Mouse (Mus musculus): ENCODE measurements around the gene C130050O18Rik. TPM values are rescaled to one million over a fixed set of nuclear protein-coding genes. Genes with fewer than 3 reads are reported as not detected.

Gene C130050O18Rik
- total RNA-seq, 2 experiments from 2014 or later, result 0.32 to 0.61 TPM

DNA sequence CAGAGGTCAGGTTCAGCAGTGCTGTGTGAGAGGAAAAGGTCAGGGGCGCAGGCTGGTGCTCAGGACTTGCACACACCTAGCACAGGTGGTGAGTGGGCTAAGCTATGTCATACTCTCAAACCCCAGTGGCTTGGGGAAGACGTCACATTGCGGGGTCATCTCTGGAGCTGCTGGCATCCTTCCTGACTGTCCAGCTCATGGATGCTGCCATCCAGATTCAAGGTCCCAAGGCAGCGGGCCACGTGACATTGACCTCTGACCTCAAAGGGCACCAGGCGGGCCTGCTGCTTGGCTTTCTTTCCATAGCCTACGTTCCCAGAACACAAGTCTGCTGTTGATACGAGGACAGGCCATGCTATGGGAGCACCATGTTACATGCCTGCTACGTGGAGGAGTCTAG, 21.9 kb downstream of the C130050O18Rik start:
- DNase-seq, result no peak

DNA sequence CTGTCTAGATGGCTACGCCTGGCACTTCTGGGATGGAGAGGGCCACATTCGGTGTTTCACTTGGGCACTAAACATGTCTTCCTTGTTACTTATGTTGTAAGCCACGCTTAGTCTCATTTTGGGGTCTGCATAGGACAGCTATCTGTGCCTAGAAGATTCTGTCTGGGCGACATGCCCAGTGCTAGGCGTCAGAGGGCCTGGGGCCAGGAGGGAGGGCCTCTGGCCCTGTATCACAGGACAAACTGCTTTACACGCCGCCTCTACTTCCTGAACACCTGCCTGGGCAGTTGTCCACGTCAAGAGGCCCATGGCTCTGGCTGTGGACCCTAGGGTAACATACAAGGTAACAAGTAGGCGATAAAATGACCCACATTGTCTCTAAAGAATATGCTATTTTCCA, 22.9 kb downstream of the C130050O18Rik start:
- DNase-seq, result no peak

DNA sequence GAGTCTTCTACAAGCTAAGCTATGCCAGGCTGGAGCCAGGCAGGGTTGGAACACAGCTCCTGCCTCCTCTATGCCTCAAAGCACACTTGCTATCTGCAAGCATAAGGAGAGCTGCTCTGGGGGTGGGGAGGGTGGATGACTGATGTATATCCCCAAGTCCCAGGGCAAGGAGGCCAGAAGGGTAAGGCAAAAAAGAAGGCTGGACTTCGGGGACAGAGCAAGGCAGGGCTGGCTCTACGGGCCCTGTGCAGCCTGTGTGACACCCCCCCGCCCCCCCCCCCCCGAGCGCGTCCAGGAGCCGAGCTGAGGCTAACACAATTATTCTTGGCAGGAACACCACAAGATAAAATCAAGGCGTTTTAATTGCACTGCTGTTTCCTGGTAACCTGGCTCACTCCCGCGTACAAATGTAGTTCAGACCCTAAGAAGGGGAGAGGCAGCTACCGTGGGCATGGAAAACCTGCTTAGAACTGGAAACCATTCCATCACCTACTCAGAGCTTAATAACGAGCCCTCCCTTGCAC, 24.8 kb downstream of the C130050O18Rik start:
- DNase-seq, result no peak

DNA sequence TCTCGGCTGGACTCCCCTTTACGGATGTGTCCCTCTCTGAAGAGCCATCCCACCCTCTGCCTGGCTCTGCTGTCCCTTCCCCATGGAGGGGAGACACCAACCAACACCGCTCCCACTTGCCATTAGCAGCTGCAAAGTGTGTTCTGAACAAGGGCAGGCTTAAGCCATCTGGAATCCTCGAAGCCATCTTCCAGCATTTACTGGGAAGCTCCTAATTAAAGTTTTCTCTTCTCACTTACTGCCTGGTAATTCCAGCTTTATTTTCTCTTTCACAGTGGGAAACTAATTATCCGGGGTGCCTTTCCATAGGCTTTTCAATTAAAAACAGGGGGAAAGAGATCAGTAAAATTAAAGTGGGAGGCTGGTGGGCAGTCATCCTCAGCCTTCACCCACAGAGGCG, 27.3 kb downstream of the C130050O18Rik start:
- DNase-seq, result no peak

DNA sequence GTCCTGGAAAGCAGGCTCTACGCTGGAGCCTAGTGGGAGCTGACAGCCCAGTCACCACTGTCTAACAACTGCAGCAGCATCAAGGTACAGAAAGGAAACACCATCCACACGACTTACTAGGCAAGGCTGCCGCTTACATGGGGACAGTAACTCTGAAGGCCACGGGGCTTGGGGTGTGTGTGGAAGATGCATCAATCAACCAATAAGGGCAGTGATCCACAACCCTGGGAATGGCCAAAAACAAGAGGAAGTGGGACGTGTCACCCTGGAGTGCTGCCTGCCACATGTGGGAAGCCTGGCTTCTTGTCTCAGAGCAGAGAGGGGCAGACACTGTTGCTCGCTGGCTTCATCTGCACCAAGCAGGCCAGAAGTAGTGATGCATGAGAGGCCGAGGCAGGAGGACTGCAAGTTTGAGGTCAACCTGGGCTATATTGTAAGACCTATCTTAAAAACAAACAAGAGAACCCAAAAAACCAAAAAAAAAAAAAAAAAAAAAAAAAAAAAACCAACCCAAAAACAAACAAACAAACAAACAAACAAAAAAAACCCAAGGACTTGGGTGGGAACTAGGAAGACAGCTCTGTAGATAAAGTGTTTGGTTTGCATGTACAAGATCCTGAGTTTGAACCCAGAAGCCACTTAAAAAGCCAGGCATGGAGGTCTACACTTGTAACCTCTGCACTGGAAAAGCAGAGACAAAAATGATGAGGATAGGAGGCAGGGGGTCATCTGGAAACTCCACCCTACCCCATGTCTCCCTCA, 27.8 kb downstream of the C130050O18Rik start:
- no peak for DNase-seq

DNA sequence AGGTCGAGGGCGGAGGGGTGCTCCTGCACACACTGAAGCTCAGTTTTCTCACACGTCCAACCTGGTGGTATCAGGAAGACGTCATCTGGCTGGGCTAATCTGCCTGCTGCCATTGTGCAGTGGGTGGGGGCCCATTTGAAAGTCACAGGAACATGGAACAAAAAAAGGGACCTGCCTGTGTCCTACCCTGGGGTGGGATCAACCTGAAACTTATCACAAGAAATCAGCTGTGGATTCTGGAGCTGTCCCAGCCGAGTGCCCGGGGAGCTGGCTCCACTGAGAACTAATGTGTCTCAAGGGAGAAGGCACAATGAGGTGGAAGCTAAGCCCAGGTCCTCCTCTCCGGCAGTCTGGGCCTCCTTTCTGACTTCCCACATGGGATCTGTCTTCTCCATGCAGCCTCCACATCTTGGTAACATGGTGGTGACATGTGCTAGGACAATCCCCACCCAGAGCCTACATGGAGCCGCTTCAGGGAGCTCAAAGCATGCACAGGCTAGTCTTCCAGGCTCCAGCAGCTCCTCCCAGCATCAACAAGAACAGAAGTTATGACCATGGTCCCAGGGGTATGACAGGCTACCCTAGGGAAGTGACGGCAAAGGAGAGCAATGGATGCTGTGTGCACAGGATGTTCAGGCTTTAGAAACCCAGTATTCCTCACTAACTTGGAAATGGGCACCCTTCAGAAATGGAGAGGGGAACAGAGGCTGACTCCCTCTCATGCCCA, 28.9 kb downstream of the C130050O18Rik start:
- no peak for DNase-seq

DNA sequence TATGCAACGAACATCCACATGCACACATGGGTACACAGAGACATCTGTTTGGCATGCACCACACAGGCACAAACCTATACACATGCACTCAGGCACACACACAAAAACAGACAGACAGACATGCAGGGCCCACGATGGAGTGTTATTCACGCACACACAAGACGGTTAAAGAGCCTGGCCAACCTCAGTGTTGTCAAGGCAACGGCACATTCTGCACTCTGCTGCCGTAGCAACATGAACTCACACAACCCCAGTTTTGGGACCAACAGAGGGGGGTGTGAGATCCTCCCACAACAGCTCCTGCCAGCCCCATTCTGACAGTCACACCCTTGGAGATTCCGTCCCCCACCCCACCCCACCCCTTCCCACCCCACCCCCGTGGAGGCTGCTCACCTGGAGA, 29.9 kb downstream of the C130050O18Rik start:
- peak; percentile 55 for DNase-seq

DNA sequence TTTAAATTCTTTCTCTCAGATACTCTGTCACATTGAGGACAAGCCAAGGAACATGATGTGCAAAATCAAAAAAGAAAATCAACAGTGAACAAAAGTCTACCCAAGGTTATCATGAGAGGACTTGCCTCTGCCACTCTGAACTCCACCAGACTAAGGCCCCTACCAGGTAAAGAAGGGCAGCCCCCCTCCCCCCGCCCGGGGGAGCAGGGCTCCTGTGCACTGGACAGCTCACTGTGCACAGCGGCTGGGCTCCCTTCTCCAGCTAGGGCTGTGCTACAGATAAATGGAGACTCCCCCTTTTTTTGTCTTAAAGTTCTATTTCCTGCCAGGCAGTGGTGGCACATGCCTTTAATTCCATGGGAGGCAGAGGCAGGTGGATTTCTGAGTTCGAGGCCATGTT, 32.7 kb downstream of the C130050O18Rik start:
- DNase-seq, result no peak

DNA sequence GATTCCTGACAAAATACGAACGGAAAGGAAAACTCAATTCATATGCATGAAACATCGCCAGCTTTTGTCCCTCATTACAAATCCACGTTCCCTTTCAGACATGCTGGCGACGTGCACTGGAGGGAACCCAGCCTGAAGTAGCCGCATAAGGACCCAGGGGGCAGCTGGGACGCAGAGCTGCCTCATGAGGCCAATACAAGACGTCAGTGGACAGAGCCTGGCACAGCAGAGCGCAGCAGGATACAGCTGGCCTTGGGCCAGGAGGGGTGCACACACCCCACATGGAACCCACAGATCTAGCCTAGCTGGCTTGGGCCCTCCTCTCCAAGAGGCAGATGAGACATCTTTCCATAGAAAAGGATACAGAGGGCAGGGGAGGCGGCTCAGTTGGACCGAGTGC, 33.4 kb downstream of the C130050O18Rik start:
- DNase-seq, result no peak

DNA sequence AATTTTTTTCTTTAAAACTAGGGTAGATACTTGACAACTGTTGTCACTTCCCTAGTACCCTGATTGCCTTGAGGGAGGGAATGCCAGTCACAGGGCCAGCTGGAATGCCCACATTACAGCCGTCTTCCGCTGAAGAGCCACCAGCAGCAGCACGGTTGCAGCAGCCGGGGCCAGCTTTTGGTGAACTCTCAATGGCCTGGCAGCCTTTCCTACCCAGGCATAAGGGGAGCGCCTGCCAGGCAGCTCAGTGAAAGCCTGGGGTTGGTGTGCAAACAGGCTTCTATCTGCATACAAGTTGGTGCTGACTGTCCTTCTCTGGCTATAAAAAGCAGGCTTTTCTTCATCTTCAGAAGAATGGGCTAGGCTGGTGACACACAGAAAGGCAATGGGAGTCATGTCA, 35.4 kb downstream of the C130050O18Rik start:
- no peak for DNase-seq

DNA sequence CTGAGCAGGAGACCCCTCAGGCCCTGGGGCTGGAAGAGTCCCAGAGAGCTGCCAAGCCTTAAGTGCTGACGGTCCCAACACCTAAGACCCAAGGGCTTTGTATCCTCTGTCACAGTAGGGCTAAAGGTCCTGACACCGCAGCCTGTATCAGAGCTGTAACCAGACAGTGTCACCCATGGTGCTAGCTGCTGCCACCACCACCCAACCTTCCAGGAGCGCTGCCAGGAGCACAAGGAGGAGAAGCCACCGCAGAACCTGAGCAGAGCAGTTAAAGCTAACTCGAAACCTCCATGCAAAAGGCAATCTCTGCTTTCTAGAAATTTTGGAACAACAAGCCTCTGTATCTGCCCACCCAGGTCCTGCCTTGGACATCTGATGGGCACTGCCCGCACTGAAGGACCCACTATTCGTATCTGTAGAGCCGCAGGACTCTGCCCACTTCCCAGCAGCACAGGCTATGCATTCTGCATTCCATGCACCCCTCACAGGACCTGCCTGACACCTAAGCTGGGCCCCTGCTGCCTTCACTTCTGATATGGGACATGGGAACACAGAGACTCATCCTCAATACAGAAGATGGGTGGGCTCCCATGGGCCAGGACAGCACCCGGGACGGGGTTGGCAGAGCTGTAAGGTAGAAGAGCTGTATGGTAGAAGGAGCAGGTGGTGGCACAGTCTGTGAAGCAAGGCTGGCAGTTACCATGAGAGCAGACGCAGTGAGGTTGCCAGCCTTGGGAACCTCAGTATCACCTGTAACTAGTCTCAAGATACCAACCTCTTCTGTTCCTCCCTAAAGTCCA, 36.0 kb downstream of the C130050O18Rik start:
- DNase-seq, result no peak

DNA sequence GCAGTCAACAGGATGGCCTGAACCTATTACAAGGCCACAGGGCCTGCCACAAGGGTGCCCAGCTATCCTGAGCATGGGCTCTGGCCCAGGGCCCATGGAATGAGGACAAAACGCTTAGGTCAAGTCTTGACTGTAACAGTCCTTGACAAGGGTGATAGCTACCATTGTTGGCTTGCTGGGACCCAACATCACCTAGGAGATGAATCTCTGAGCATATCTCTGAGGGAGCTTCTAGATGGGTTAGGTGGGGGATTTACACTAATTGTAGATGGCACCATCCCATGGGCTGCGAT, 36.6 kb downstream of the C130050O18Rik start:
- no peak for DNase-seq

DNA sequence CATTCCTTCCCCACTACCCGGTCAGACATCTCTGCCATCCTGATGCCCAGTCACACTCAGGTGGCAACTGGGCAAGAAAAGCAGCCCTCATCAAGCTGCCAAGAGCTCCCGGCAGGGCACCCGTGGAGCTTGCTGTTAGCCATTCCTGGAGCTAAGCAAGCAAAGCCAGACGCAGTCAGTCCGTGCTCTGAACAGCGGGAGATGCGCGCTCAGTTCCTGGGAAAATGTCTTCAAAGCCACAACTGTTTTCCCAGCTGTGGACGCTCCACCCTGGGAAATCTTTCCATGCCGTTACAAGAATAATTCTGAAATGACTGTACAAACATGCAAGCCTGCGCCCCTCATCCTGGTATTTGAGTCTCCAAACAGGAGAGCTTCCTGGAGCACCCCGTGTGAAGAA, 37.3 kb downstream of the C130050O18Rik start:
- no peak for DNase-seq

DNA sequence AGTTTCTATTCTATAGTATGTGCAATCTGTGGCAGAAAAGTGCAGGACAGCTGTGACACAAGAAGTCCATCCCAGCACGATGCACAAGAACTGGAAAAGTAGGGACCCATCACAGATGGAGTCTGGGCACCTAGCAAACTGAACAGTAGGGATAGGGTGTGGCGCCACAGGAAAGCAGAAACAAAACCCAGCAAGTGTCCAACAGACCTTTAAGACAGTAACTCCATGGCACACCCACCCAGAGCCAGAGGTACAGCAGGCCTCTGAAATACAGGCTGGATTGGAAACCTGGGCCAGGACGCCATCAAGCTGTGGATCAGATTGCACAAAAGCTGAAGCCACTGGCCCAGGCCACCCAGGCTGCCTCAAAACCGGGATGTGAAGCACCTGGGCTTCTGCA, 37.9 kb downstream of the C130050O18Rik start:
- no peak for DNase-seq

DNA sequence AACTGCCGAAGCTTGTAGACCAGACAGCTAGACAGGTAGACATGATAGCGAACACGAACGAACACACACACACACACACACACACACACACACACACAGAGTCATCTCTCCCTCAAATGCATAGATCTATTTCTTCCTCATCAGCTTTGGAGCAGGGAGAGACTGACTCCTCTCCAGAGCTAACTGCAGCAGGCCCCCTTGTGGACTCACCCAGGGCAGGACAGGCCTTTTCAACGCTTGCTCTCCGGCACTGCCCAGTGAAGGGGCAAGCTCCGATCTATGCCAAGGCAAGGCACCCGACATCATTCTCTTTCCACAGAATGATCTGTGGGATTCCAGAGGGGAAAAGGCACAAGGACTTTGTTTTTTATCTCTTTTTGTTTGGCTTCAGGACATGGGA, 40.2 kb downstream of the C130050O18Rik start:
- DNase-seq, result no peak

DNA sequence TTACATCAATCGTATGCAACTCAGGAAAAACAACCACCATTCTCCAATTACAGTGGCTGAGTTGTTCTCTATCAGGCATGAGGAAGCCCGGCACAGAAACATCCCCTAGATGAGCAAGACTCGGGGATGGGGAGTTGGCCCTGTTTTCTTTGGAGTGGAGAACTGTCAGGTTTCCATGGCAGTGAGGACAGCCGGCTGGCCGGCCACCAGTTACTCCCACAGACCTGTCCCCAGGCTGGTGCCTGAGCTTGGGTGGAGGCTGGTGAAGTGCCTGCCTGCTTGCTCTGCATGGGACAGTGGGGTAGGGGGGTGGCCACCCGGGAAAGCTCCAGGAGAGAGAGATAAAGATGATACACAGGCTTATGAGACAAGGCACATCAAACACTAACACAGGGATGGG, 42.9 kb downstream of the C130050O18Rik start:
- DNase-seq, result no peak

DNA sequence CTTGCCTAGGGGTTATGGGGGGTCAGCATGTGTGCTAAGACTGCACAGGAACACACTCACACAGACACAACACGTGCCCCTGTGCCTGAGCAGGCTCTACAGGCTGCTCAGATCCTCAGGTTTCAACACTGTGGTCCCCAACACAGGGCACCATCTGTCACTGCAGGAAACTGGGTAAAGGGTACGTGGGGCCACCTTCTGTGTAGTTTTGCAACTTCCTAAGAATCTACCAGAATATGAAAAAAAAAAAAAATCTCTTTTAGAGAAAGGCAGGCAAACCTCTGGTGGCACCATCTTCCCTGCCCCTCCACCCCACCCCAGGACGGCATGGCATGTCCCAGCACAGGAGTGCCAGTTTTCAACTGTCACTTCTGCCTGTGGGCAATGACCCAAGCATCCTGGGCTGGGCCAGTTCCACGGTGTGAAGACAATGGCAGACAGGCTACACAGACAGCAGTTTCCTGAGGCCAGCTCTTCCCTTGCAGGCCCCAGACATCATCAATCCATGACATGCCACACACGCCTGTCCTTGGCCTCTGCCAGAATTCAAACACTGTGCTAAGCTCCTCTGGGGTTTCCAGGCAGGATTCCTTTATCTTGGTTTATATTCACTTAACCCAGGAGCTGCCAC, 44.2 kb downstream of the C130050O18Rik start:
- no peak for DNase-seq

DNA sequence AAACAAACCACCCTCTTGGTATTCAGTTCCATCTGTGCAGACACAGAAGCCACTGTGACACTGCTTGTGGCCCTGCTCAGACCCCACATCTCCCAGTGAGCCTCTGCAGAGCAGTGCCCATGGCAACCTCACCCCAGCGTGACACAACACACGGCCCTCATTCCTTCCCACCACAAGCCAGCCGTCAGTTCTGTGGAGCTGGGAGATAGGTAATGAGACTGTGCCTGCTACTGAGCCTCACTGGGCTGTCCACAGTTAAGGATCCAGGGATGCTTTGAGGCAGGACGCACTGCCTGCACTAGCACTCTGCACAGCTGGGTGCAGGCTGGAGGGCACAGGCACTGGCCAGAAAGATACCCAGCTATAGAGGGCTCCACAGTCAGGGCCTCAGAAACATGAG, 44.8 kb downstream of the C130050O18Rik start:
- DNase-seq, result no peak

DNA sequence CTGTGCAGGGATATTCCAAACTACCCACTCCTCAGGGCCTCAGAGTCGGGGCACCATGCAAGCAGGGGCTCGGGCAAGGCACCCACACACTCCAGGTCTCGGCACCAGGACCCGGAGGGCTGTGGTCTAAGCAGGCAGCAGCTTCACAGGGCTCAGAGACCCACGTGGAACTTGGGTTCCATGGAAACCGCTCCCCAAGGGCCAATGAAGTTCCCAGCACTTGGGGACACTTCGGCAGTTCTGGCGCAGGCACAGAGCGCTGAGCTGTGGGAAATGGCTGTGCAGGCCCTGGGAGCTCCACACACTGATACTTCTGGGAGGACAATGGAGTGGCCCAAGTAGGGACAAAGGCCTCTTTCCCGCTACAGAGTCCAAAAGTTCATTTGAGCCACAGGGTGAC, 48.0 kb downstream of the C130050O18Rik start:
- DNase-seq, result no peak

DNA sequence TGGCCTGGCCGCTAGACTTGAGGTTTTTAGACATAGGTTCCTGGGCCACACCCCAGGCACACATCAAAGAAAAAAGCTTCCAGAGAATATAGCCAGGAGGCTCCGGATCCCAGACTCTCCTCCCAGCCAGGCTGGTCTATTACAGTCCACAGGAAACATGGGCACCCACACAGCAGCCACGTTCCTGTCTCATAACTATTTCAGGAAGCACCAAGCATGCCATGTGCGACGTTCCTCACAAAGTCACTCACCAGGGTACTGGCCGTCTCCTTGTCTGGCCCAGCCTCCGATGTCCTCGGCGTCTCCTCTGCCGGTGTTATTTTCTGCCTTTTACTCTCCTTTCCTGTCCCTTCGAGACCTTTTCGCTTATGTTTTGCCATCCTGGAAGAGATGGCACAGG, 50.1 kb downstream of the C130050O18Rik start:
- no peak for DNase-seq

DNA sequence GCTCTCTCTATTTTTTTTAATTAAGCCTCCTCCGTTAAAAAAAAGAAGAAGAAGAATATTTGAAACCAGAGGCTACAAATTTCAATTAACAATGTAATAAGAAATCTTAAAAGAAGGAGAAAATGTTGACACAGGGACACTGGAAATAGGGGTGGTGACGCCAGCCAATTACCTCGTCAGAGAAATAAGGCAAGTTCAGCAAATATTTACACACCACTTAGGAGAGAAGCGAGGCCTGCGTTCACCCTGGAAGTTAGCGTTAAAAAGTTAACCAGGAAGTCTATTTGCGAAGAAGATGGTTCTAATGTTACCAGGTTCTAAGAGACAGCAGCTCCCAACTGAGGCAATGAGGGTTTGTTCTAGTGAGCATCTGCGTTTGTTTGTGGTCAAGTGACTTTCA, 52.2 kb downstream of the C130050O18Rik start:
- DNase-seq, result no peak

DNA sequence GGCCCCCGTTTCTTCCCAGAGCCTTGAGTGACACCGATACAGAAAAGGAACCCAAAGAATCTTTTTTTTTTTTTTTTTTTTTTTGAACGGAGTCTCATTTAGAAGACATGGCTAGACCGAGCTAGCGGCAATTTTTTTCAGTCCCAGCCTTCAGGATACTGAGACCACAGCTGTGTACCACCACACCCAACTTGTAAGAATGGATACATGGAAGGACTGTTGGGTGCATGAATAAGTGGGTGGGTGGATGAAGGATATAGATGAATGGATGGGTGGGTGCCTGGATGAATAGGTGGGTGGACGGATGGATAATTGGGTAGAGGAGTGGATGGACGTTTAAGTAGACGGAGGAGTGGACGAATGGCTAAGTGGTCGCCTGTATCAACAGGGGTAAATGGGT, 54.9 kb downstream of the C130050O18Rik start:
- DNase-seq, result no peak
